Mouse (Mus musculus): ENCODE results near the gene Msh5. TPM values are rescaled to one million over a fixed set of nuclear protein-coding genes. Genes with fewer than 3 reads are reported as not detected.

Msh5 gene
- not detected for total RNA-seq (2021)
- long read RNA-seq, experiment 1 = 0 reads
- long read RNA-seq, experiment 2 = 0 reads

DNA sequence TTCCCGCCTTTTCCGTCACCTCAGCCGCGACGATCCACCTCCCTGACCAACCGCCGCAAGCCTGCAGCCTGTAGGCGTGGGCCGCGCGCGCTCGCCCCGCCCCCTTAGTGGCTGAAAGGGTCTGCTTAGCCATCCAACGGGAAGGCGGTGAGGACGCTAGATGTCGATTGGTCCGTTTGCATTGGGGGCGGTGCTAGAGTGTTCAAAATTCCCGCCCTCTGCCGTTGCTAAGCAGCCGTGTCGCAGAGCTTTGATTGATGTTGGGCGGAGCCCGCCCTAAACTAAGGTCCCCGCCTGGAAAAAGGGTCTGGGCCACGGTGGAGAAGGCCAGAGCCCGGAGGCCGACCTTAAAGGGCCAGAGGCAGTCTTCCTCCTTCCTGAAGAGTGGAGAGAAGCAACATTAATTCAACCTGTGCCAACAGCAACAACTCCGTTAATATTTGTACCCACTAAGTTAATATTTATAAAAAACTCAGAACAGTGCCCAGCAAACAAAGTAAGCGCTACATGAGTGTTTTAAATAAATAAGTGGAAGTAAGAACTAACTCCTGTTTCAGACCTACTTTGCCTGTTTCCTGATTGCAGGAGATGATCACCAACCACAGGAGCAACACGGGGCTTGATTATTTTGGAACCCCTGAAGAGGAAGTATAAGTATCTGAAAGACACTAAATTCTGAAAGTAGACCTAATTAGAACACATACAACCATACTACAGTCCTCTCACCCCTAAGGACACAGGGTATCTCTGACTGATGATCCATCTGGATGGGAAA, at the start of gene Msh5:
Gene Msh5, minus strand, starts transcription at position 65 of the 775 bp plus-strand sequence.
- peak; percentile 97 to 98 for DNase-seq

DNA sequence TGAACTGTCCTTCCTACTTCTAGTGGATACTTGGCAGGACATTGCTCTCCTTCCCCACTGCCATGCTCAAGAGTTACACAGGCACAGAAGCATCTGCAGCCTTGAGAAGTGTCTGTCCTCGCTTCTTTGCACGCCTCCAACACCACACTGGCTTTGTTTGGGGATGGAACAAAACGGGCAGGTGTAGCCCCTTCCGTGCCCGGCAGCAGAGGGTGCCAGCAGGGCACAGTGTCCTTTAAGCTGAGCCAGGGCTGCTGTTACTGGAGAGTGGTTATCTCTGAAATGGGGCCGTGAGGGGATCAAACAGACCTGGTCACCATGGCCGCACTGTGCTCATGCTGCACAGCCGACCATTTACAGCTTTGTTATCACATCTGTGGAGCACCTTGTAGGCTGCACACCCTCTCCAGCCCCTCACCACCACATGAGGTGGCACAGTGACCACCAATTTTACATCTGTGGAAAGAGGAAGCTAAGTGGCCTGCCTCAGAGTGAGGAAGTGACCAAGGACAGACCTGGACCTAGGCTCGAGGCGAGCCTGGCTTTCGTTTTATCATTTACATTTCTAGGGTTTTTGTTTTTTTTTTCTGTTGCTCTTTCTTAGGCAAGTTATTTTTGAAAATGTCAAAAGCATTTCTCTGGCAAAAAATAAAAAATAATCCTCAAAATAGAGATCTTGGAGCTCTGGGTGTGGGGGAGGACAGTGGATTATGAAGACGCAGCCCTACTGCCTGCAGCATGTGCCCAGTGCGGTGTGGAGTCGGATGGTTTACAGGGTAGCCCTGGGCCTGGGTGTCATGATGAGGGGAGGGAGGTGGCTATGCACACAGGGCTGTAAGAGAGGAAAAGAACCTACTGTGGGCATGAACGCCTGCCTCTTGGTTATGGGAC, 48.2 kb upstream of the Msh5 start:
- DNase-seq = no peak

DNA sequence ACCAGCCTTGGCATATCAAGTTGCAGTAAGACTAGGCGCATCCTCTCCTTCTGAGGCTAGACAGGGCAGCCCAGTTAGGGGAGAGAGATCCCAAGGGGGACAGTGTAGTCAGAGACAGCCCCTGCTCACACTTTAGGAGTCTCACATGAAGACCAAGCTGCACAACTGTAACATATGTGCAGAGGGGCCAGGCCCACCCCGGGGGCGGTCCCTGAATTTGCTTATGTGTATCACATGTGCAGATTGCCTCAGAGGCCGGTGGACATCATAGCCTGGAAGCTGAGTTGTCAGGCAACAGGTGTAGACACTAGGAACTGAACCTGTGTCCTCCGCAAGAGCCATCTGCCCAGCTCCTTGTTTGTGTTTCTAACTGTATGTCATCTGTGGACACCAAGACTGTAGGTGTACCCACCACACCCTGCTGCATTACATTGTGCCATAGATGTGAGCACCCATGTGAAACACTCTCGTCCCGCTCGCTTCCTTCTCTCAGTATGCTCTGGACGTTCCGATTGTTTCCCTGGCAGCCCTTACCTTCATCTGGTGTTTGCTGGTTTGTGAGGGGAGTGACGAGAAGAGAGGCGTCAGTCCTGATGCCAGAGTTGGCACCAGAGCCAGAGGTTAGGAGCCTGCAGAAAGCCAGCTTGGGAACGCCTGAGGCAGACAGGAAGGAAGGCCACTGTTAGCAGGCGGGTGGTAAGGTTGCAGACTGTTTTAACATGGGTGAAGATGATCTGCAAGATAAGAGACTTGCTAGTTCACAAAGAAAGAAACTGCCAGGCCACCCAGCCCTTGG, 46.1 kb upstream of the Msh5 start:
- no peak for DNase-seq

DNA sequence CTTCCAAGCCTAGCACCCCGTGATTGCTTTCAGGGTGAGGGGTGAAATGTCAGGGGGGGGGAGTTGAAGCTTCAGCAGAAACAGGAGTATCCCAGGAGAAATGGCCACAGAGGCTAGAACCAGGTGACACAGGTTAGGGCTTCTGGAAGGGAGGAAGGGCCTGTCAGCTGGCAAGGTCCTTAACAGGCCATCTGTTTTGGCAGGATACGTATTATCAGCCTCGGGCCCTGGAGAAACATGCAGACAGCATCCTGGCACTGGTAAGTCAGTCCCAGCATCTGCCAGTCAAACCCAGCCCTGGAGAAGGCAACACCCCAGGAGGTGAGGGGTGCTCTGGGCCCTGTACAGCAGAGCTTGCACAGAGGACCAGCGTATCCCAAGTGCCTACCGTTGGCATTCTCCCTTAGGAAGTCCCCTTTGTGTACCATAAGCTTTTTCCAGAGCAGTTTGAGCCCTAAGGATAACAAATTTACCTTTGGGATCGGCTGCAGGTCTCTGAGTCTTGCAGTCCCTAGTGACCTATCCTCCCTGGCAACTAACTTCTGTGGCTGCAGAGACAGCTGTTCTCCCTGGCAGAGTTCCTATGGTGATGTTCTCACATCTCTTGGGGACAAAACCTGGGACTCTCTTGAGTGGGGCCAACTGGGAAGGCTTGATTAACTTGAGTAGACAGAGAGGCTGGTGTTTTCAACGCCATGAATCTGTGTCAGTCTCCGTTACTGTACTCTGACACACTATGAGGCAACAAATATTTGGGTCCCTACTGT, 43.8 kb upstream of the Msh5 start:
- DNase-seq = peak; percentile 42 to 44

DNA sequence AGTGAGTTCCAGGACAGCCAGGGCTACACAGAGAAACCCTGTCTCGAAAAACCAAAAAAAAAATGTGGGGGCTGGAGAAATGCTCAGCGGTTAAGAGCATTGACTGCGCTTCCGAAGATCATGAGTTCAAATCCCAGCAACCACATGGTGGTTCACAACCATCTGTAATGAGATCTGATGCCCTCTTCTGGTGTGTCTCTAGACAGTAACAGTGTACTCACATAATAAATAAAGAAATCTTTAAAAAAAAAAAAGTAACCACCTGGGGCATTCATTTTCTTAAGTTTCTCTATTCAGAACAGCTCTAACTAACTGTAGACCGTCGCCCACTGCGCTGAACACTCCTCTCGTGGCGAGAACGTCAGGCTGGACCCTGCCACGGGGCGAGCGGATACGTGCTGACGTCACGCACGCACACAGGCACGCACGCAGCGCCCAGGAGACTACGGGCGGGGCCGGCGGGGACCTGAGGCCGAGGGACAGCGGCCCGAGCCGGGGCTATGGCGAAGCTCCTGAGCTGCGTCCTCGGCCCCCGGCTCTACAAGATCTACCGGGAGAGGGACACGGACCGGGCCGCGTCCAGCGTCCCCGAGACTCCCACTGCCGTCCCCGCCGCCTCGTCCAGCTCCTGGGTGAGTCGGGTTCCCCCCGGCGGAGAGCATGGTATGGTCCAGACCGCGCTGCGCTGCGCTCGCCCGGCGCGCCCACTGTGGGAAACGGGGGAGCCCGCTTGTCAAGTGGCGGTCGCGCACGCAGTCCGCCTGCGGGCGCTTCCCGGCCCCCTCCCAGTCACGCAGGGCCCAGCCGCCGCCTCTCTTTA, 42.5 kb upstream of the Msh5 start, which contains the start of gene Abhd16a:
Gene Abhd16a, plus strand, starts transcription at position 439 of the 820 bp plus-strand sequence.
- DNase-seq = peak; percentile 95 to 97

DNA sequence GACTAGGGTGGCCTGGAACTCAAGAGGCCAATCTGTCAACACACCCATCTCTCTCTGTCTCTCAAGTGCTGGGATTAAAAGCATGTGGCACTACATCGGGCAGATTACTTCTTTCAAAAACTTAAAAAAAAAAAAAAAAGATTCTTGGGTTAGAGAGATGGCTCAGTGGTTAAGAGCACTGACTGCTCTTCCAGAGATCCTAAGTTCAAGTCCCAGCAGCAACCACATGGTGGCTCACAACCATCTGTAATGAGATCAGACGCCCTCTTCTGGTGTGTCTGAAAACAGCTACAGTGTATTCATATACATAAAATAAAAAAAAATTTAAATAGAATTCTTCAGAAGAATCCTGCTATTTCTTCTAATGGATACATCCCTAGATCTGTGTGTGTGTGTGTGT, 41.6 kb upstream of the Msh5 start:
- DNase-seq = no peak

DNA sequence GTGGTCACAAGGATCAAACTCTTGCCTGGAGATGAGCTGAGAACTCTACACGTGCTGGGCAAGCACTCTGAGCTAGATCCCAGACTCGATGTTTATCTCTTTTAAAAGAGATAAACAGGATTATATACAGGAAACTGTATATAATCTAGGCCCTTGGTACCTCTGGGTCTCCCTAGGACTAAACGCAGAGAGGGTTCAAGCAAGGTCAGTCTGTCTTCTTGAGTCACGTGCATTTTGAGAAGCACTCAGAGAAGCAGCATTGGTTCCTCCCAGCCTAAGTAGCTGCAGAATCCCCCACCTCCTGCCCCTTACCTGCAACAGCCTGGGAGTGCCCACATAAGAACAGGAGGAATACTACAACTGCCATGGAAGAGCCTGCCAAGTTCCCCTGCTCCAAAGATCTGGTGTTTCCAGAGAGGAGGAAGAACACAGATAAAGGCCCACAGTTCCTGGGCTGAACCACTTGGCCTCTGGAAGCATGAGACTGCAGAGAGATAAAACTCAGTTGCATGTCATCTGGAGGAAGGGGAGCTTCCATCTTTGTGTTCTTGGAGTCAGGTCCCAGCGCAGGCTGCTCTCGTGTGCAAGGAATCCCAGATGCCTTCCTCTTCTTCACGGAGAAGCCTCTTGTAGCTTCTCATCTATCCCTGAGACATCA, 38.8 kb upstream of the Msh5 start, which contains the start of gene Ly6g6f:
Gene Ly6g6f, minus strand, starts transcription at position 403 of the 658 bp plus-strand sequence.
- DNase-seq = no peak

DNA sequence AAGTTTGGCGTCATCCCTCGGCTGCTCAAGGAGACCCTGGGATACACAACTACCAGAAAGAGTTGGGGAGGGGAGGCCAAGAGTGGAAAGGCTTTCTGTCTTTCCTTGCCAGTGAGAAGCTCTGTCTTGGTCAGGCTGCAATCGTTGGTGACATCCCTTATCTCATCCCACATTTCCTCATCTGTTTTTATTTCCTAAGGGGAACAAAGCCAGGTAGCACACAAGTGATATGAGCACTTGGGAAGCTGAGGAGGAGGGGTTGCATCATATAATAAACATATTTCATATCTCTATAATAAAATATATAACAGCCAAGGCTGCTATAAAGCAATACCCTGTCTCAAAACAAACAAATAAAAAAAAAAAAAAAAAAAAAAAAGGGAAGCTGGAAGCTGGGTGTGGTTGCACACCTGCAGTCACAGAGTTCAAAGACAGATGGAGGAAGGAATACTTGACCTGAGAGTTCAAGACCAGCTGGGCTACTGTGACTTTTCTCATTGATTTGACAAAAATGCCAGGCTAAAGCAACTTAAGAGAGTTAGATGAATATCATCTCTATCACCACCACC, 37.5 kb upstream of the Msh5 start:
- no peak for DNase-seq

DNA sequence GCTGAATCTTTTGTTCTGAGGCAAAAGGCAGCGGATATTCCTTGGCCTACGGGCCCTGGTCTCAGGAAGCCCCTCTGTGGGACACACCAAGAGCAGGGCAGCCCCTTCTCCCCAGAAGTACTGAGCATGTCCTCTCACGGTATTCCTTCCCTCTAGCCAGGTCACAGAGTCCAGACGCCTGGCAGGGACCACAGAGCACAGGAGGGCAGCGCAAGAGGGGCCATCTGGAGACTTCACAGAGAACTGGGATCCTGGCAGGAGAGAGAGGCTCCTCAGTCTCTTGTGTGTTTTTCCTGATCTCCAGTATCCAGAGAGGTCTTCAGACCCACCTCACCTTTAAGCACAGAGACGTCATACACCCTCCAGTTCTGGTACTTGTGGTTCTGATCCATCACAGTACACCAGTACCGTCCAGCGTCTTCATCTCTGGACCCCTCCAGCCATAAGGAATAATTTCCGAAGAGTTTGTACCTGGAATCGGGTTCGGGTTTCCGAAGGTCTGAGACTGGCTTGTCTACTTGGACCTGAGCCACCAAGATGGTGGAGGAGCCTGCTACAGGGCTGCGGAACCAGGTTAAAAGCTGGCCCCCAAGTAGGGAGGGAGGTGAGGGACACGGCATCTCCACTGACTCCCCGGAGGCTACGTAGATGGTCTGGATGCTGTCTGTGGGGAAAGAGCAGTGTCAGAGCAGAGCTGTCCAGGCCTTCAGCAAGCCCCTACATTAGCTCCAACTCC, 36.5 kb upstream of the Msh5 start:
- DNase-seq = no peak

DNA sequence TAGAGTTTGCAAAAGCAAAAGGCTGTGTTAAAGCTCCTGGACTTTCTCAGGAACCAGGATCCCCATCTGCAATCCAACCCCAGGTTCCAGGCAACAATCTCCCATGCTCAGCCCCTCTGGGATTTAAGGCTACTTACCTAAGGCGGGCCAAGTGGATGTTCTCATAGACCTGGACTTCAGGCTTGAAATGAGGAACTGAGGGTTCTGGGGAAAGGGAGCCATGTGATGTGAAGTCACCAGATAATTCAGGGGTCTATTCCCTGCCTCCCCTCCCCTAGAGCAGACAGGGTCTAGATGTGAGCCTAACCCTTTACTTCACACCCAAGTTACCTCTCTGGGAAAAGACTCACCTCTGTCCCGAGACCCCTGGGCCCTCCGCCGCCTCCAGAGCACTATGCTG, 34.2 kb upstream of the Msh5 start:
- DNase-seq = no peak

DNA sequence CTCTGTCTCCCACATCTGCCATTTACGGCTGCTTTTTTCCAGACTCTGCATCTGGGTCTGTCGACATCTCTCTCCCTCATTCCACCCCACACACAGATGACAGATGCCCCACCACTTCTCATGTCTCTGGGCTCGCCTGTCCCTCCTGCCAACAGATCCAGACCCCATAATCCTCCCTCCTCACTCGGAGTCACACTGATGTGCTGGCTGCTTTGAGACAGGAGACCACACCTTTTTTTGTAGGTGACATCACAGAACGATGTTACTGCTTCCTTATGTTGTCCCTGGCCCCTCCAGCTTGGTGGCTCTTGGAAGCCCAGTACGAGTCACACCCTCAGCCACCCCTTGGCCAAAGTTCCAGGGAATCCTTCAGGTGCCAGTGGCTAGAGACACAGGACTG, 33.7 kb upstream of the Msh5 start:
- no peak for DNase-seq

DNA sequence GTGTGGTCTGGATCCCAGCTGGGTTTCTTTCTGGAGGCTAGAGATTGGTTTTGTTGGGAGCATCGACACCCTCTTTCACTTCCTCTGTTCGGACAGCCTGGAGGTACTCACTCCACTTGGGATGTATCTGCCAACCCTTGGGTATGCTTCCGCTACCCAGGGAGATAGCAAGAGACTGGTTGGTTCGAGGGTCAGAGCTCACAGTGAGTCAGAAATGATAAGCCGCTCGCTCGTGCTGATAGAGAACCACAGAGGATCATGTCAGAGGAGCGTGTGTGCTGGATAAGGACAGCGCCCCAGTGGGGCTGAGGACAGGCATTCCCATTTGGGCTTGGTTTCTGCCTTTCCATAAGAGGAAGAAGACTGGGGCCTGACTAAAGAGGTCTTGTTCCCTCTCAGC, 33.2 kb upstream of the Msh5 start:
- peak in 1 of 2 experiments; percentile 32 for DNase-seq

DNA sequence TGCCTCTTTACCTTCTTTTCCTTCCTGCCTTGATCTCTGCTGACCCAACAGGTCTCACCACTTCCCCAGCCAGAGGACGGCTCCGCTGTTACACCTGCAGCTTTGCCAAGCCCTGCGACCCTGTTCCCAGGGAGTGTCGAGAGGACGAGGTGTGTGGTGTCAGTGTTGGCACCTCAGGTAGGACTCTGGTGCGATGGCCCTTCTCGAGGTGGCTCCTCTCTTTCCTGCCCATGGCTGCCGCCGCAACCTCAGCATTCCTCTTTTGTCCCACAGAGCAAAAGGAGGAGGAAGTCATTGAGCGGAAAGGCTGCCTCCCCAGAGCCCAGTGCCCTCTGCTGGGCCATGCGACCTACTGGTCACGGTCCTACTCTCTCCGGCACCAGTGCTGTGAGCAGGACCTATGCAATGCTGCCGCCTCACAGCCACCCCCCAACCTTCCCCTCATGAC, 31.3 kb upstream of the Msh5 start, which contains the start of gene Ly6g6d:
Gene Ly6g6d, minus strand, starts transcription at position 280 of the 448 bp plus-strand sequence.
- DNase-seq = peak; percentile 67 to 73

DNA sequence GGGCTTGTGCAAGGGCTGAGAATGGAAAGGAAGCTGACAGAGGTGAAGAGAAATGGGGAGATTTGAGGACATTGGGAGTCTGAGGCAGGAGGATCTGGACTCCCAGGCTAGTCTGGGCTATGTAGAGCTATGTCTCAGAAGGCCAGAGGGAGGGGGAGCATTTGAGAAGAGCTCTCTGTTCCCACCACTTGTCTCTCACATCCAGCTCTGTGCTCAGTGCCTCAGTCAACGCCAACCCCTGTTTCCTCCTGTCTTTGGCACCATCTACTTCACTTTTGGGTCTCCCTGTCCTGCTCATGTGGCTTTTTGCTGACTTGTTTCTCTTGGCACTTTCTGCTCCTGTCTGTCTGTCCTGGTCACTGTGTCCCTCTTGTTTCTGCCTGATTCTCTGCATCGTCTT, 30.7 kb upstream of the Msh5 start:
- DNase-seq = no peak

DNA sequence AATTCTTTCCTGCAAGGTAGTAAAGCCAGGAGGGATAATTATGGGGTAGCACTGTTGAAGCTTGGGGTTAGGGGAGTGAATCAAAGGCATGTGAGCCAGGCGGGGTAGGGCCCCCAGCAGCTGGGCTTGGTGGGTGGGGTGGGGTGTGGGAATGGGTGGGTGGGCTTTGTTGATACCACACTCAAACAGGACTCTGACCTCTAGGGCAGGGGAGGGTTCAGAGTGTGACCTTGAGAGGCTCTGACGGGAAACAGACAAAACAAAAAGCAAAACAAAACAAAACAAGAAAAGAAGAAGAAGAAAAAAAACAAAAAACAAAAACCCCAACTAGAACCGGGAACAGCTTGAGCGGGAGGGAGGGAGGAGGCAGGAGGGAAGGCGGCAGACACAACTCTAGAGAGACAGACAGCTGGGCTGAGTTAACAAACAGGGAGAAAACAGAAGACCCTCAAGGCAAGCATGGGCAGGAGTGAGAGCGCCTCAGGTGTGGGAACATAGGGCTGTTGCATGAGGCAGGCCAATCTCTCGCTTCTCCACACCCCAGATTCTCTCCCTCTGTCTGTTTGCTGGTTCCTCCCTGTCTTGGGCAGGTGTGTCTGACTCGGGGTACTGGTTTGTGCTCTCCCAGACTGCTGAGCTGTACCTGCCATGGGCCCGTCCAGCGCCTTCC, 30.1 kb upstream of the Msh5 start, which contains the start of gene Ly6g6e:
Gene Ly6g6e, plus strand, starts transcription at position 396 of the 670 bp plus-strand sequence.
- DNase-seq = no peak

DNA sequence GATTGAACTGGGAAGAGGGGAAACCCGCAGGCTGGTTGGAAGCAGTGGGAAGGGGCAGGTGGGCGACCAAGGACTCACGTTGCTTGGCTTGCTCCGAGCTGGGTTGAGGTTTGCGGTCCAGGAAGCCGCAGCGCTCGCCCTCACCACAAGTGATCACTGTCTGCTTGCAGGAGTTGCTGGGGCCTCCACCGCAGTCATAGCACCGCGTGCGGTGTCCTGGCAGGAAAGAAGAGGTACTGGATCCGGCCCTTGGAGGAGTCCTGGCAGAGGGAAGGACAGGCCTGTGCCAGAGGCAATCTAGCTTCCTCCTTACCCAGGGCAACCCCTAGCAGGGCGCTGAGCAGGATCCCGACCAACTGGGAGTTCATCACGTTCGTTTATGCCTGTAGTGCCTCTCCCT, 27.6 kb upstream of the Msh5 start:
- DNase-seq = no peak

DNA sequence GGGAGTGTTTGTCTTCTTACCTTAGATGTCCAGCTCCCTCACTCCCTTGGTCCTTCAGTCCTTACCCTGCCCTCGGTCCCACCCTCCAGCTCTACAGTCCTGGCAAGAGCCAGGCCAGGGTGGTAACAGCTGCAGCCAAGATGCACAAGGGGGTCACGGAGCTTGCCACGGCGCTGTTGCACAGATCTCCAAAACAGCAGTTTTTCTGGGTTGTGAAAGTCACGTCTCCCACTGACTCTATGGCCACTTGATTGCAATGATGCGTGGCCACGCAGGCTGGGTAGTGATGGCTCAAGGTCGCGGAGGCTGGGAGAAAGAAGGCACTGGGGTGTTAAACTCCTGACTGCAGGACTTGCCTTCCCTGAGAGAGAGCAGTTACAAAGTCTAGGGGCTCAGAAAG, 24.9 kb upstream of the Msh5 start:
- no peak for DNase-seq

Measured in heart, adult 18-20 months (tissue).